Mouse (Mus musculus) MEL (cell line): Measurements from ENCODE around the gene Akr1b8. TPM values are rescaled to one million over a fixed set of nuclear protein-coding genes. Genes with fewer than 3 reads are reported as not detected.
"Not testable (repeated sequence)": the region's sequence is repeated elsewhere in the genome, so short reads cannot be mapped to it uniquely, and the experiment has no call there.

Source experiments
- DNase-seq: peaks from one replicate; pipeline ENCODE4 v3.0.0; 2011; ENCODE audit warnings: low read depth, low spot score
- H3K27ac ChIP-seq: 2 replicates; pipeline ENCODE4 v1.5.1; 2012; ENCODE audit warnings: low read depth, mild to moderate bottlenecking, control low read depth, low read length, moderate library complexity; ENCODE audit not compliant: control insufficient read depth
- H3K27me3 ChIP-seq, 2 experiments: fragments of 150-350 bp in 1 of 2; sonication (generic) in 1 of 2; 2 replicates each; pipeline ENCODE4 v1.6.1; 2012; ENCODE audit warnings: low read length in 2 of 2, mild to moderate bottlenecking in 2 of 2, improper control_type of control experiment in 1 of 2, moderate library complexity in 1 of 2; ENCODE audit not compliant: insufficient read depth in 2 of 2, control insufficient read depth in 1 of 2
- H3K36me3 ChIP-seq, 2 experiments: 2 replicates each; pipeline ENCODE4 v1.6.1; 2012 to 2014; ENCODE audit warnings: low read length in 2 of 2, improper control_type of control experiment in 1 of 2, inconsistent platforms in 1 of 2, mild to moderate bottlenecking in 1 of 2; ENCODE audit not compliant: insufficient read depth in 2 of 2, control insufficient read depth in 1 of 2
- H3K4me1 ChIP-seq, 2 experiments: fragments of 150-350 bp in 1 of 2; sonication (generic) in 1 of 2; 2 replicates each; pipeline ENCODE4 v1.6.1; 2012; ENCODE audit warnings: low read length in 2 of 2, improper control_type of control experiment in 1 of 2, mild to moderate bottlenecking in 1 of 2; ENCODE audit not compliant: insufficient read depth in 2 of 2, control insufficient read depth in 1 of 2
- H3K4me3 ChIP-seq, 2 experiments: fragments of 150-350 bp in 1 of 2; sonication (generic) in 1 of 2; 2 replicates each; pipeline ENCODE4 v1.5.1; 2012; ENCODE audit warnings: low read depth in 2 of 2, low read length in 2 of 2, mild to moderate bottlenecking in 2 of 2, moderate library complexity in 2 of 2, control low read depth in 1 of 2, improper control_type of control experiment in 1 of 2; ENCODE audit not compliant: control insufficient read depth in 1 of 2, insufficient read depth in 1 of 2
- H3K79me2 ChIP-seq: 2 replicates; pipeline ENCODE4 v1.6.1; 2012; ENCODE audit warnings: mild to moderate bottlenecking, low read length, moderate library complexity; ENCODE audit not compliant: control insufficient read depth, poor library complexity, insufficient read depth
- H3K9ac ChIP-seq: 2 replicates; pipeline ENCODE4 v1.6.1; 2012; ENCODE audit warnings: low read depth, mild to moderate bottlenecking, control low read depth, low read length, moderate library complexity; ENCODE audit not compliant: control insufficient read depth, poor library complexity, severe bottlenecking
- H3K9me3 ChIP-seq: fragments of 150-350 bp; sonication (generic); replicated peaks from 2 replicates; pipeline ENCODE4 v1.6.1; 2012; ENCODE audit warnings: mild to moderate bottlenecking, low read length, improper control_type of control experiment, moderate library complexity; ENCODE audit not compliant: insufficient read depth
- CHD2 ChIP-seq: IDR thresholded peaks from 2 replicates; pipeline ENCODE4 v1.6.1; 2011; ENCODE audit warnings: low read length, improper control_type of control experiment
- CTCF ChIP-seq, 3 experiments: IDR thresholded peaks in 2 of 3; conservative IDR thresholded peaks in 1 of 3; 2 replicates each; pipeline ENCODE4 v1.5.1; 2011 to 2012; ENCODE audit warnings: low read length in 3 of 3, low read depth in 2 of 3, mild to moderate bottlenecking in 2 of 3, improper control_type of control experiment in 1 of 3, inconsistent platforms in 1 of 3, mixed read lengths in 1 of 3, moderate library complexity in 1 of 3; ENCODE audit not compliant: control insufficient read depth in 1 of 3, insufficient read depth in 1 of 3, poor library complexity in 1 of 3, severe bottlenecking in 1 of 3
- ELF1 ChIP-seq: IDR thresholded peaks from 2 replicates; pipeline ENCODE4 v1.6.1; 2014; ENCODE audit warnings: low read depth, mild to moderate bottlenecking, inconsistent platforms, low read length, improper control_type of control experiment, moderate library complexity
- ETS1 ChIP-seq: IDR thresholded peaks from 2 replicates; pipeline ENCODE4 v1.6.1; 2012; ENCODE audit warnings: low read depth, mild to moderate bottlenecking, inconsistent platforms, low read length, improper control_type of control experiment, moderate library complexity
- GABPA ChIP-seq: IDR thresholded peaks from 2 replicates; pipeline ENCODE4 v1.6.1; 2012; ENCODE audit warnings: low read depth, mild to moderate bottlenecking, inconsistent platforms, low read length, improper control_type of control experiment, moderate library complexity
- GATA1 ChIP-seq: IDR thresholded peaks from 2 replicates; pipeline ENCODE4 v1.6.1; 2011; ENCODE audit warnings: low read depth, low read length, improper control_type of control experiment
- JUND ChIP-seq: IDR thresholded peaks from 2 replicates; pipeline ENCODE4 v1.6.1; 2011; ENCODE audit warnings: low read depth, mild to moderate bottlenecking, improper control_type of control experiment, low read length
- KAT2A ChIP-seq: conservative IDR thresholded peaks from 2 replicates; pipeline ENCODE4 v1.6.1; 2012; ENCODE audit warnings: low read depth, low read length, improper control_type of control experiment, inconsistent platforms
- MAZ ChIP-seq: IDR thresholded peaks from 2 replicates; pipeline ENCODE4 v1.6.1; 2012; ENCODE audit warnings: low read depth, mild to moderate bottlenecking, inconsistent platforms, low read length, improper control_type of control experiment
- MYB ChIP-seq: IDR thresholded peaks from 2 replicates; pipeline ENCODE4 v1.6.1; 2011; ENCODE audit warnings: mild to moderate bottlenecking, low read depth, low read length, improper control_type of control experiment
- MYC ChIP-seq: IDR thresholded peaks from 2 replicates; pipeline ENCODE4 v1.6.1; 2011; ENCODE audit warnings: low read depth, mild to moderate bottlenecking, low read length, improper control_type of control experiment, moderate library complexity
- NELFE ChIP-seq: IDR thresholded peaks from 2 replicates; pipeline ENCODE4 v1.6.1; 2011; ENCODE audit warnings: low read depth, low read length, improper control_type of control experiment
- POLR2AphosphoS2 ChIP-seq: IDR thresholded peaks from 2 replicates; pipeline ENCODE4 v1.6.1; 2011; ENCODE audit warnings: low read length, improper control_type of control experiment
- POLR2AphosphoS5 ChIP-seq: IDR thresholded peaks from 2 replicates; pipeline ENCODE4 v1.6.1; 2012; ENCODE audit warnings: low read depth, borderline replicate concordance, mild to moderate bottlenecking, inconsistent platforms, low read length, moderate library complexity, mixed read lengths
- RAD21 ChIP-seq: IDR thresholded peaks from 2 replicates; pipeline ENCODE4 v1.6.1; 2011; ENCODE audit warnings: mild to moderate bottlenecking, low read depth, low read length, improper control_type of control experiment
- RCOR1 ChIP-seq: IDR thresholded peaks from 2 replicates; pipeline ENCODE4 v1.6.1; 2012; ENCODE audit warnings: low read depth, mild to moderate bottlenecking, inconsistent platforms, low read length, improper control_type of control experiment
- SIN3A ChIP-seq: IDR thresholded peaks from 2 replicates; pipeline ENCODE4 v1.6.1; 2012; ENCODE audit warnings: low read length, improper control_type of control experiment, inconsistent platforms
- TAL1 ChIP-seq: IDR thresholded peaks from 2 replicates; pipeline ENCODE4 v1.6.1; 2012; ENCODE audit warnings: mild to moderate bottlenecking, inconsistent platforms, low read length, moderate library complexity, mixed read lengths
- ZMIZ1 ChIP-seq: IDR thresholded peaks from 2 replicates; pipeline ENCODE4 v1.6.1; 2012; ENCODE audit warnings: low read depth, mild to moderate bottlenecking, inconsistent platforms, low read length, improper control_type of control experiment, moderate library complexity
- polyA plus RNA-seq, 2 experiments: library from polyadenylated mRNA; stranded (reverse) in 1 of 2; unstranded in 1 of 2; fragments of >175 nt in 1 of 2; fragments of >200 nt in 1 of 2; gene quantifications; 2 replicates each; pipeline versions ENCODE4 v1.2.1 to v1.2.4; 2012; ENCODE audit warnings: low replicate concordance in 2 of 2, low read depth in 1 of 2; ENCODE audit not compliant: insufficient read length in 2 of 2, insufficient read depth in 1 of 2, missing spikeins in 1 of 2
- total RNA-seq: library from RNA; depleted of rRNA; stranded (reverse); fragments of 300-350 nt; gene quantifications from 2 replicates; pipeline ENCODE4 v1.2.3, GENCODE M21; 2012

The Akr1b8 gene
- total and polyA plus RNA-seq, 3 experiments = not detected

GRCm38 (mm10) chr6:34412688-34413087, 58.8 kb downstream of the Akr1b8 start:
- H3K79me2 ChIP-seq = no peaks in the 10 kb centered on the region
- H3K36me3 ChIP-seq = no peaks in the 10 kb centered on the region; a peak in 1 of 4 replicates
- H3K27ac ChIP-seq = no peak overlapping the region
- no peak overlapping the region for H3K4me3 ChIP-seq
- no peak for TF ChIP-seq TAL1
- no peak for TF ChIP-seq MYC
- no peak for DNase-seq
- H3K9ac ChIP-seq = no peak overlapping the region
- no peaks in the 10 kb centered on the region for H3K27me3 ChIP-seq
- peaks cover 0 to 8% of the 10 kb centered on the region in 2 experiments; a peak in 1 of 4 replicates for H3K4me1 ChIP-seq
- no peaks in the 10 kb centered on the region for H3K9me3 ChIP-seq

GRCm38 (mm10) chr6:34413386-34413785, 59.5 kb downstream of the Akr1b8 start:
- not testable (repeated sequence) for H3K4me1 ChIP-seq, H3K27me3 ChIP-seq, DNase-seq, H3K9ac ChIP-seq, H3K79me2 ChIP-seq, H3K4me3 ChIP-seq, H3K36me3 ChIP-seq, H3K9me3 ChIP-seq, H3K27ac ChIP-seq

- Histone ChIP-seq H3K27ac (no peak overlapping the region), H3K79me2 (no peaks in the 10 kb centered on the region), H3K9me3 (no peaks in the 10 kb centered on the region), H3K27me3 (peaks cover 0 to 2% of the 10 kb centered on the region in 2 experiments; a peak in 2 of 4 replicates), H3K4me1 (peaks cover 0 to 8% of the 10 kb centered on the region in 2 experiments; a peak in 1 of 4 replicates), H3K9ac (no peak overlapping the region), H3K36me3 (no peaks in the 10 kb centered on the region; a peak in 1 of 4 replicates), H3K4me3 (no peak overlapping the region)
- DNase-seq = no peak
- TF ChIP-seq NELFE = no peak
- TF ChIP-seq GATA1 = no peak
- TF ChIP-seq POLR2AphosphoS5 = no peak
- no peak for TF ChIP-seq ETS1
- no peak for TF ChIP-seq MAZ
- TF ChIP-seq ELF1 = no peak
- TF ChIP-seq CTCF (IDR thresholded peaks at IDR 0.05 in 2 of 3, conservative IDR thresholded peaks at IDR 0.05 in 1 of 3; ENCODE audit: control insufficient read depth in 1 of 3, insufficient read depth in 1 of 3, low read depth in 2 of 3, low read length in 3 of 3, poor library complexity in 1 of 3, severe bottlenecking in 1 of 3) = no peak
- TF ChIP-seq POLR2AphosphoS2 = no peak
- no peak for TF ChIP-seq ZMIZ1
- no peak for TF ChIP-seq RCOR1
- TF ChIP-seq JUND = no peak
- no peak for TF ChIP-seq SIN3A
- no peak for TF ChIP-seq MYB
- no peak for TF ChIP-seq GABPA
- TF ChIP-seq KAT2A = no peak
- TF ChIP-seq MYC = no peak
- no peak for TF ChIP-seq RAD21
- no peak for TF ChIP-seq CHD2
Observed at GRCm38 (mm10) chr6:34416521-34416920, 62.6 kb downstream of the Akr1b8 start.
